Mouse (Mus musculus) thymus, postnatal 4 days (tissue): ENCODE data around the gene Nxph4.

ENCODE experiments used
- DNase-seq: peaks from one replicate; pipeline ENCODE4 v3.0.0; 2021

Nxph4 gene

DNA sequence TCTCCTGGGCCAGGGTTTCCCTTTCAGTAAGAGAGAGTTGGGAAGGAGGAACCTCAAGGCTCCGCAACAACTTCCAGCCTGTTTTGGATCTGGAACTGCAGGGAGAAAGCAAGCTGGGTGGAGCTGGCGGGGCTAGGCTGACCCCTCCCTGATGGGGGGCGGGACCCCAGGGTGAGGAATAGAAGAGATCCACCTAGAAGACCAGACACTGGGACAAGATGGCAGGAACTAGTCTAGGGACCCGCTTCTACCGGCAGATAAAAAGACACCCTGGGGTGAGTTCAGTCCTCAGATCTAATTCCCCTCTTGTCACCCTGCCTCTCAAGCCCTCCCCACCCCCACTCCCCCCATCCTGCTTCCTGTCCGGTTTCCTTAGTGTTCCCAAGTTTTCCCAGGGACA, 19.6 kb downstream of the Nxph4 start, which contains the start of gene Ndufa4l2:
TSS of gene Ndufa4l2 (plus strand) at position 204 of the 400 bp plus-strand sequence.
- no peak for DNase-seq

DNA sequence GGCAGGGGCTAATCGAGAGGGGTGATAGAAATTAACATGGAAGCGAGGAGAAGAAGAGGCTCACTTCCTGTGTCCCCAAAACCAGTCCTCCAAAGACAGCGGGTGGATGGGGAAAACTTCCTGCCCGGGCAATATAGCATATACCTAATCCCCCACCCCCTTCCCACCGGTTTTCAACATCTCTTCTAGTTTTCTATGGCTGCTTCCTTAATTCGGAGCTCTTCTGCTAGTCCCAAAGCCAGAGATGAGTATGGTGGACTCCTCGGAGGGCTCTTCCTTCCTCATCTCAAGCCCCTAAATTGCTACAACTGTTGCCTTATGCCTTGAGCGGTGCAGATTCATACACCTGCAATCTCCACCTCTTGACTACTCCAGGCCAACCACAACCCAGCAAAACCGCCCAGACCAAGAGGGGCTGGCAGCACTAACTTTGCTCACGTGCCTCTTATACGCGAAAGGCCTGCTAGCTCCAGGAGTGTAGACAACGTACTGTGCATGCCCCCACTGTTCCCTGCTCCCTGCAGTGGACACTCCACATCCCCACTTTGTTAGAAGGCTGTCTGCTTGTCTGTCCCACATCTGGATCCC, 20.2 kb downstream of the Nxph4 start:
- DNase-seq = no peak

GRCm38 (mm10) chr10:127513501-127514091, 20.8 kb downstream of the Nxph4 start:
- peak; percentile 34 for DNase-seq

- DNase-seq = peak; percentile 97
Observed at GRCm38 (mm10) chr10:127512813-127513212, 21.5 kb downstream of the Nxph4 start.

DNA sequence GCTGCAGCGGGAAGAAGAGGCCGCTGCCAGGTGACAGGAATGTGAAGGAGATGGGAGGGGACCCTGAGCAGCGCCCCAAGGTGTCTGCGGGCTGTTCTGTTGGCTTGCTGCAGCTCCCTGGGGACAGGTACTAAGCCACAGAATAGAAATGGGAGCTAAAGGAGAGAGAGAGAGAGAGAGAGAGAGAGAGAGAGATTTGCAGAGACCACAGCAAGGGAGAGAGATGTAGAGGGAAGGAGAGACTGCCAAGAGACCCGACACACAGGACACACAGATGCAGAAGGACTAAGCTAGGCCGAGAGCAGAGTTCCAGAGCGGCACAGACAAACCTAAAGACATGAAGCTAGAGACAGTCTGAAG, 22.1 kb downstream of the Nxph4 start:
- no peak for DNase-seq

DNA sequence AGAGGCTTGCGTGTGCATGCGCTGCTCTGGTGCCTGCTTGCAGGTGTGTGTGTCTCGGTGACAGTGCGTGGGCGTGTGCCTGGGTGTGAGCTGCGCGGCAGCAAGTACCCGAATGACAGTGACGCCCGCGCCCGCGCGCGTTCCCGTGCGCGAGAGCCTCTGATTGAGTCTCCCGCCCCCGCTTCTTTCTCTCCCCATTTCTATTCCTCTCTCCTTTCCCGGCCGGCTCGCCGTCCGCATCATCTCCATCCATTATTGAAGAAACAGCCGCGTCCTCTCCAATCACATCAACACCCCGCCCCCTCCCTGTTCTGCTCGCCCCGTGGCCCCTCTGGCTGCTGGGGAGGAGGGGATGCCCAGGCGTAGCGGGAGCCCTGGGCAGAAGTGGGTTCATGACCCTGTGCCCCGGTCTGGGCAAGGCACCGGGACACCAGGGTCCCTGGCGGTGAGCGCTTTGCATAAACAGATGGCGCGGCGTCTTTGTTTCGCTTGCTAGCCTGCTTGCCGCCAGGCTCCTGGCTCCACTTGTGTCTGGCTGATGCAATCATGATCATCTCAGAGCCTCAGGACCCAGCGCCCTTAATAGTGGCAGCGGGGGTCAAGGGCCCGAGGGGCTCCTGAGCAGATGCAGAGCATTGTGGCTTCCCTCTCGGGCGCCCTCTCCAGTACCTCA, 22.6 kb downstream of the Nxph4 start:
- DNase-seq = peak; percentile 85

- DNase-seq = peak; percentile 17
Observed at GRCm38 (mm10) chr10:127510895-127511617, 23.3 kb downstream of the Nxph4 start.

- DNase-seq = peak; percentile 8
Observed at GRCm38 (mm10) chr10:127509837-127510701, 24.3 kb downstream of the Nxph4 start.

GRCm38 (mm10) chr10:127509051-127509836, 25.1 kb downstream of the Nxph4 start:
- peak; percentile 96 for DNase-seq

DNA sequence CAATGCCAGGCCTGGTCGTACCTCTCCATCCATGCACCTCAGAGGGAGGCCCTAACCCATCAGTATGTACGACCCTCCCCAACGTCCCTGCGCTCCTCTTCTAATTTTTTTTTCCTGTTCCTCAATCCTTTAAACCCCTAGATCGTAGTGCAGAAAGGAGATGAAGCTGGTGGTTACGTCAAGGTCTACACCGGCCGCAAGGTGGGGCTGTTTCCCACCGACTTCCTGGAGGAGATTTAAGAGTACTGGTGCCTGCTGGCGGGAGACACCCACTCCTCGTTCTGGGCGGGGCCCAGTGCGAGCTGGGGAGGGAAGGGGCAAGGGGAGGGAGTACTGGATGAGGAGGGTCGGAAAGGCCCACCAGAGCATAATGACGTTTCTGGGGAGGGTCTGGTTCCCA, 26.1 kb downstream of the Nxph4 start:
- DNase-seq = peak; percentile 95

GRCm38 (mm10) chr10:127500894-127501893, 33.2 kb downstream of the Nxph4 start, which contains the start of gene Stac3:
Gene Stac3, plus strand, starts transcription at chr10:127501686.
- DNase-seq = no peak

DNA sequence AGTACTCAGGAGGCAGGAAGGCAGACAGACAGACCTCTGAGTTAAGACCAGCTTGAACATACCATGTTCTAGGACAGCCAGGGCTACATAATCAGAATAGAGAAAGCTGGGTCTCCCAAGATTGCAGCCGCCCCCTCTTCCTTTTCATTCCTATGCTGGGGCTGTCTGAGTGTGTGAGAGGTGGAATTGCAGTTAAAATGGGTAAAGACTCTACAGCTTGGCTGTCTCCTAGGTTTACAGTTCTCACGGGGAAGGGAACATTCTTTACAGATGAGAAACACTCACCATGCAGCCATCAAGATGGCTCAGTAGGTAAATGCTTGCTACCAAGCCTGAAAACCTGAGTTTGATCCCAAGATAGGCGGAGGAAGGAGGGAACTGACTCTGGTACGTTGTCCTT, 34.3 kb downstream of the Nxph4 start:
- DNase-seq = no peak

GRCm38 (mm10) chr10:127499516-127499915, 34.8 kb downstream of the Nxph4 start:
- no peak for DNase-seq

GRCm38 (mm10) chr10:127496156-127496555, 38.2 kb downstream of the Nxph4 start:
- DNase-seq = no peak

DNA sequence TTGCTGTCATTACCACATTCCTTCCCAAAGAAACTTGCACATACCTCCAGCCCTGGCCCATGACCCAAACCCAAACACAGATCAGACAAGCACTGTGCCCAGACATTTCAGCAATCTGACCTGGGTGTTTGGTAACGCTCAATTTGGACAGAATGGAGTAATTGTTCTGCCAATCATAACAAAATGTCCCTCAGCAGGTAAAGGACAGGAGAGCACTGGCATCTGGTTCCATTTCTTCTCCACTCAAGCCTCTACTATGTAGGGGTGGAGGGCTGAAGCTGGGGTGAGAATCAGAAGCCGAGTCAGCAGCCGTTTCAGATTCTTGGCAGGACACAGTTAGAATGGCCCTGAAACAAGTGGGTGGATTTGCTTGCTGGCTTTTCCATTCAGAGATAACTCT, 42.2 kb downstream of the Nxph4 start:
- DNase-seq = no peak

- no peak for DNase-seq
Observed at GRCm38 (mm10) chr10:127491128-127491512, 43.2 kb downstream of the Nxph4 start.

- no peak for DNase-seq
Observed at GRCm38 (mm10) chr10:127490160-127491127, 43.9 kb downstream of the Nxph4 start.

DNA sequence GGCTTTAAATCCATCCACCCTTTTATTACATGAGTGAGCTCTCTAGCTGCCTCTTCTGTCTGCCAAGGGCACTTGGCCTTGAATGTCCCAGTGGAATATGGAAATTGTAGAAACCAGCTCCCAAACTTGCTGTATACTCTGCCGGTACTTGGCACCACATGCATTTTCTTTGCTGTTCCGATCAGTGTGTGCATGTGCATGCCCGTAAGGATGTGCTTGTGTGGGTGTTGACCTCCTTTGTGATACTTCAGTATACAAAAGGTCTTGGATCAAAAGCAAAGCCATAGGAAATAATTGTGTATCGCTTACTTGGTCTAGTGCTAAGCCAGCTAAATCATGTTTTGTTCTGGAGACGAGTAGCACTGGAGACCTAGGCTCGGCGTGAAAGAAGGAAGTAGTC, 45.5 kb downstream of the Nxph4 start:
- no peak for DNase-seq

DNA sequence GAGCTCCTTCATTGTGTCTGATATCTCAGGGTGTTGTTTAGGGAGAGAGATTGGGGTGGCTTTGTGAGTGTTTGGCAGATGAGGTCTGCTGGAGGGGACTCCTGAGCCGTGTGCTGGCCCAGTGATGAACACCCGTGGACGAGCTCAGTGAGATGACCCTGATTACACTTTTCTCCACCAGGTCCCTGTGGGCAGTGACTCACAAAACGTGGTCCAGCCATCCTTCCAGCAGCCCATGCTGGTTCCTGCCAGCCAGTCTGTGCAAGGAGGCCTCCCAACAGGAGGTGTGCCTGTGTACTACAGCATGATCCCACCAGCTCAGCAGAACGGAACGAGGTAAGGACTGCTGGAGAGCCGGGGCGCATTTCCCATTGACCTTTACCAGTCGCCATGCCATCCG, 49.1 kb downstream of the Nxph4 start:
- no peak for DNase-seq
